Mouse (Mus musculus): ENCODE measurements around the gene Sbpl. TPM values are rescaled to one million over a fixed set of nuclear protein-coding genes. Genes with fewer than 3 reads are reported as not detected.
"Not testable (repeated sequence)": the region's sequence is repeated elsewhere in the genome, so short reads cannot be mapped to it uniquely, and the experiment has no call there.

Gene Sbpl
- polyA plus RNA-seq, 1 experiment from 2014 or later, result not detected

- Histone ChIP-seq H3K9me3 (replicated peaks) (no peaks in the 10 kb centered on the region), H3K4me3 (no peak overlapping the region), H3K9ac (no peak overlapping the region), H3K27ac (no peak overlapping the region), H3K4me1 (no peaks in the 10 kb centered on the region), H3K36me3 (ENCODE audit: poor library complexity, severe bottlenecking) (no peaks in the 10 kb centered on the region), H3K27me3 (no peaks in the 10 kb centered on the region), H3K4me2 (no peak overlapping the region)
- 88% methylated on average over 2 of the region's 2 CpGs for WGBS
- ATAC-seq, result no peak
Measured at GRCm38 (mm10) chr17:23949068-23949467, 6.0 kb downstream of the Sbpl start.

DNA sequence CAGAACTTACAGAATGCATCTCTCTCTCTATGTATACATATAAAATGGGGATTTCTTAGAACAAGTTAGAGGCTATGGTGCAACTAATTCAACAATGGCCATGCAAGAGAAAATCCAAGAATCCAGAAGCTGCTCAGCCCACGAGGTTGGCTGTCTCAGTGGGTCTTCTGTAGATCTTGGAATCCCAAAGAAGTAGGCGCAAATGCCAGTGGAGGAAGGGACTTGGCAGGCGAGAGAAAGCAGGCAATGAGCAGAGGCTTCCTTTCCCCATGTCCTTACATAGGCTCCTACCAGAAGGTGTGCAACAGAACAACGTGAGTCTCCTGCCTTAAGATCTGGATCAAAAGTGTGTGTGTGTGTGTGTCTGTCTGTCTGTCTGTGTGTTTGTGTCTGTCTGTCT is 7.6 kb downstream of the Sbpl start:
- not testable (repeated sequence) for H3K27me3 ChIP-seq; H3K4me1 ChIP-seq; H3K4me3 ChIP-seq; H3K9me3 ChIP-seq (replicated peaks); H3K27ac ChIP-seq; H3K9ac ChIP-seq; H3K4me2 ChIP-seq; H3K36me3 ChIP-seq (ENCODE audit: poor library complexity, severe bottlenecking); ATAC-seq
- 82% methylated on average over 4 of the region's 4 CpGs for WGBS

- Histone ChIP-seq H3K9ac (no peak within 1 kb of the TSS), H3K27ac (no peak within 1 kb of the TSS), H3K4me3 (no peak within 1 kb of the TSS), H3K4me2 (no peak within 1 kb of the TSS), H3K27me3 (no peaks in the 10 kb centered on the region), H3K9me3 (replicated peaks) (no peaks in the 10 kb centered on the region), H3K4me1 (no peaks in the 10 kb centered on the region), H3K36me3 (ENCODE audit: poor library complexity, severe bottlenecking) (no peaks in the 10 kb centered on the region)
- no peak for ATAC-seq
Measured at GRCm38 (mm10) chr17:23941372-23941771, 13.7 kb downstream of the Sbpl start, which contains the start of gene Sbp. Gene Sbp (plus strand): TSS chr17:23941672.

DNA sequence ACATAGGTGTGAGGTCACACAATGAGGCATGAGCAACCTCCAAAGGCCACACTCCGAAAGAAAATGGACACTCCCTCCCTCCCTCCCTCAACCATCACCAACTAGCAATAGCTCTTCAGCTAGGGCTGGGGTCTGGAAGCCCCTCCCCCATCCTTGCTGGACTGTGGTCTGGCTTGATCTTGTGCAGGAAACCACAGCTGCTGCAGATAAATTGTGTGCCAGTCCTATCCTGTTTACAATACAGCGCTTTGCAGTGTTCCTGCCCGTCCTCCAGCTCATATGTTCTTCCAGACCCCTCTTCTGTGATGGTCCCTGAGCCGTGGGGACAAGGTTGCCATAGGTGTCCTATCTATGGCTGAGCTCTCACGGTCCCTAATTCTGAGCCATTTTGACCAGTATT is 23.9 kb downstream of the Sbpl start:
- H3K4me3 ChIP-seq, result no peak overlapping the region
- H3K9ac ChIP-seq, result no peak overlapping the region
- ATAC-seq, result no peak
- no peak overlapping the region for H3K4me2 ChIP-seq
- H3K27me3 ChIP-seq, result no peaks in the 10 kb centered on the region
- H3K9me3 ChIP-seq (replicated peaks), result no peaks in the 10 kb centered on the region
- H3K4me1 ChIP-seq, result no peaks in the 10 kb centered on the region
- 91% methylated on average over 5 of the region's 5 CpGs for WGBS
- H3K36me3 ChIP-seq (ENCODE audit: poor library complexity, severe bottlenecking), result no peaks in the 10 kb centered on the region
- no peak overlapping the region for H3K27ac ChIP-seq

DNA sequence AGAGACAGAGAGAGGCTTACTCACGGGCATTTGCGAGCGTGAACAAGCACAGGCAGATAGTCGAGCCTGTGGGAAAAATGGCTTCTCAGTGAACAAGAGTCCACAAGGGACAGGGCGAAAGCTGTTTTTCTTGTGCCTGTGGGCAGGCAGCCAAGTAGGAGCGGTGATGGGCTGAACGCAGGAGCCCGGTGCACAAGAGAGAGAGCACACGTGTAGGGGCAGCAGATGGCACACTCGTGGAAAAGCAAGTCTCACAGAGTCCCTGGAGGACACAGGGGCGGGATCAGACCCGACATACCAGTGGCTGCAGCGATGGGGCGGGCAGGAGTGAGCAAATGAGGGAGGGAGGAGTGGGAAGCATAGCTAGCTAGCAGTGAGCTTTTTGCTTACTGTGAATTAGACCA is 30.0 kb downstream of the Sbpl start:
- Histone ChIP-seq H3K27ac (peak overlapping the region; percentile 93), H3K36me3 (ENCODE audit: poor library complexity, severe bottlenecking) (no peaks in the 10 kb centered on the region), H3K4me3 (peak overlapping the region; percentile 56), H3K9me3 (replicated peaks) (no peaks in the 10 kb centered on the region), H3K4me2 (peak overlapping the region; percentile 78), H3K27me3 (no peaks in the 10 kb centered on the region), H3K4me1 (peaks cover 6% of the 10 kb centered on the region), H3K9ac (peak overlapping the region; percentile 69)
- 1% methylated on average over 14 of the region's 14 CpGs for WGBS
- peak; percentile 85 for ATAC-seq

DNA sequence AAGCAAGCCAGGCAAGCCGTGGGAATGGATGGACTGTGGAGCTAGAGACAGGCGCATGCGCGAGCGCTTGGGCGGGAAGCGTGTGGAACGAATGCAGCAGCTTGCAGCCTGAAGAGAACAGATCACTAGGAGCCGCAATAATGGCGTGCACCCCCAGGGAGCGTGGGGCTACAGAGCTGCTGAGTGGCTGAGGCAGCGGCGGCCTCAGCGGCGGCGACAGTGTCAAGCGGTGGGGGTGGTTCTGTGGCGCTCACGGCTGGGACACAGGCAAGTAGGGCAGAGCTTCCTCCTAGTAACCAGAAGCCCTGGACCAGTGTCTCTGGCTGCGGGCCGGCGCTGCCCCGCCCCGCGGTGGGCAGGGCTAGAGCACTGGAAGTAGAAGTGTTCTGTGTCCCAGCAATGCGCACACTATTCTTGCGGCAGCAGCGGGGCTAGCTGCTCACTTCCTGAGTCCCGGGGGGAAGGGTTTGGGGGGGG is 30.5 kb downstream of the Sbpl start:
- Histone ChIP-seq H3K27me3 (no peaks in the 10 kb centered on the region), H3K9ac (peak overlapping the region; percentile 69), H3K4me2 (peak overlapping the region; percentile 78), H3K4me1 (peaks cover 6% of the 10 kb centered on the region), H3K4me3 (peak overlapping the region; percentile 56), H3K36me3 (ENCODE audit: poor library complexity, severe bottlenecking) (no peaks in the 10 kb centered on the region), H3K9me3 (replicated peaks) (no peaks in the 10 kb centered on the region), H3K27ac (peak overlapping the region; percentile 93)
- peak; percentile 98 for ATAC-seq
- under 1% methylated on average over 29 of the region's 29 CpGs for WGBS

DNA sequence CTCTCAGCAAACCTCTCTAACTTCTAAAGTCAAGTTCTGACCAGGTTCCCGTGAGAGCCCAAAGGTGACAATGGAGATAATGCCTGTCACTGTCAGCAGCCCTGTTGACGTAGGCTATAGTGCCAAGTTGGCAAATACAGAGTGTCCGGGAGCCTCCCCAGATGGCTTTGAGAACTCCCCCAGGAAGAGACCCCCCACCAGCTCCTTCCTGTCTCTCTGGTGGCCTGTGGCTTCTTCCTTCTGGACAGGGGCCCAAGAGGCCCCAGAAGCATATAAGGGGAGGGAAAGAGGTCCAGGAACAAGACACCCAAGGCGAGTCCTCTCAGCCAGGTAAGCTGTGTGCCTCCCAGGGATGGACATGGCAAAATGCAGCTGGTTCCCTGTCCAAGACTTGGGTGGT is 37.9 kb downstream of the Sbpl start, which contains the start of gene Dcpp3:
Gene Dcpp3 (plus strand): TSS at position 301 of the 400 bp plus-strand sequence.
- not testable (repeated sequence) for ATAC-seq; H3K4me1 ChIP-seq; H3K27ac ChIP-seq; H3K27me3 ChIP-seq; H3K4me2 ChIP-seq; H3K4me3 ChIP-seq; H3K9me3 ChIP-seq (replicated peaks); H3K9ac ChIP-seq; H3K36me3 ChIP-seq (ENCODE audit: poor library complexity, severe bottlenecking)
- WGBS, result 88% methylated on average over 4 of the region's 4 CpGs

Other genes starting within 250 kb of the Sbpl start
- gene 1520401A03Rik, start 232.5 kb downstream of the Sbpl start, polyA plus RNA-seq (2015; fragmentation: Nextera tagmentation; extraction: Ambion mirVana), result not detected in 2 replicates
- gene Pkmyt1, start 228.9 kb downstream of the Sbpl start, polyA plus RNA-seq (2015; fragmentation: Nextera tagmentation; extraction: Ambion mirVana), result 36.7 and 41.0 TPM in 2 replicates
- gene Paqr4, start 214.4 kb downstream of the Sbpl start, polyA plus RNA-seq (2015; fragmentation: Nextera tagmentation; extraction: Ambion mirVana), result 29.8 and 32.7 TPM in 2 replicates
- gene Kremen2, start 209.4 kb downstream of the Sbpl start, polyA plus RNA-seq (2015; fragmentation: Nextera tagmentation; extraction: Ambion mirVana), result 0.24 and 0.37 TPM in 2 replicates
- gene Flywch1, start 183.7 kb downstream of the Sbpl start, polyA plus RNA-seq (2015; fragmentation: Nextera tagmentation; extraction: Ambion mirVana), result 165 and 176 TPM in 2 replicates
- 34.3 and 40.1 TPM in 2 replicates for gene Flywch2, start 169.2 kb downstream of the Sbpl start, polyA plus RNA-seq (2015; fragmentation: Nextera tagmentation; extraction: Ambion mirVana)
- gene Srrm2, start 164.7 kb downstream of the Sbpl start, polyA plus RNA-seq (2015; fragmentation: Nextera tagmentation; extraction: Ambion mirVana), result 605 and 611 TPM in 2 replicates
- gene Elob, start 126.1 kb downstream of the Sbpl start, polyA plus RNA-seq (2015; fragmentation: Nextera tagmentation; extraction: Ambion mirVana), result 1,249 and 1,327 TPM in 2 replicates
- not detected in 2 replicates for gene Prss33, start 119.2 kb downstream of the Sbpl start, polyA plus RNA-seq (2015; fragmentation: Nextera tagmentation; extraction: Ambion mirVana)
- gene Prss32, start 111.4 kb downstream of the Sbpl start, polyA plus RNA-seq (2015; fragmentation: Nextera tagmentation; extraction: Ambion mirVana), result not detected in 2 replicates
- gene Prss41, start 111.1 kb downstream of the Sbpl start, polyA plus RNA-seq (2015; fragmentation: Nextera tagmentation; extraction: Ambion mirVana), result 1.2 and 1.3 TPM in 2 replicates
- not detected in 2 replicates for gene Prss21, start 87.2 kb downstream of the Sbpl start, polyA plus RNA-seq (2015; fragmentation: Nextera tagmentation; extraction: Ambion mirVana)
- not detected in 2 replicates for gene Dcpp1, start 74.4 kb downstream of the Sbpl start, polyA plus RNA-seq (2015; fragmentation: Nextera tagmentation; extraction: Ambion mirVana)
- not detected in 2 replicates for gene Dcpp2, start 74.4 kb downstream of the Sbpl start, polyA plus RNA-seq (2015; fragmentation: Nextera tagmentation; extraction: Ambion mirVana)
- gene Dcpp3, start 37.8 kb downstream of the Sbpl start, polyA plus RNA-seq (2015; fragmentation: Nextera tagmentation; extraction: Ambion mirVana), result not detected in 2 replicates
- not detected in 2 replicates for gene Sbp, start 13.6 kb downstream of the Sbpl start, polyA plus RNA-seq (2015; fragmentation: Nextera tagmentation; extraction: Ambion mirVana)
- not detected in 2 replicates for gene Prss30, start 25.3 kb upstream of the Sbpl start, polyA plus RNA-seq (2015; fragmentation: Nextera tagmentation; extraction: Ambion mirVana)
- gene Prss22, start 42.8 kb upstream of the Sbpl start, polyA plus RNA-seq (2015; fragmentation: Nextera tagmentation; extraction: Ambion mirVana), result not detected in 2 replicates
- 0.19 and 0.26 TPM in 2 replicates for gene Prss27, start 82.9 kb upstream of the Sbpl start, polyA plus RNA-seq (2015; fragmentation: Nextera tagmentation; extraction: Ambion mirVana)
- gene Kctd5, start 118.2 kb upstream of the Sbpl start, polyA plus RNA-seq (2015; fragmentation: Nextera tagmentation; extraction: Ambion mirVana), result 85.4 and 88.6 TPM in 2 replicates
- 49.7 and 54.1 TPM in 2 replicates for gene Pdpk1, start 195.7 kb upstream of the Sbpl start, polyA plus RNA-seq (2015; fragmentation: Nextera tagmentation; extraction: Ambion mirVana)
- 30.1 and 31.8 TPM in 2 replicates for gene Amdhd2, start 208.5 kb upstream of the Sbpl start, polyA plus RNA-seq (2015; fragmentation: Nextera tagmentation; extraction: Ambion mirVana)
- gene Atp6v0c, start 214.4 kb upstream of the Sbpl start, polyA plus RNA-seq (2015; fragmentation: Nextera tagmentation; extraction: Ambion mirVana), result 602 and 648 TPM in 2 replicates

Data from forebrain, embryonic 13.5 days (tissue).